Mouse (Mus musculus) spleen, adult 10 weeks (tissue): ENCODE results near the gene Zfp661. TPM values are rescaled to one million over a fixed set of nuclear protein-coding genes. Genes with fewer than 3 reads are reported as not detected.

Experiments used
- polyA plus RNA-seq: library from polyadenylated mRNA; stranded (reverse); fragments of 350-450 nt; fragmentation: Illumina TruSeq; extraction: RNeasy Lipid Tissue Mini Kit (QIAGEN cat#74804); gene quantifications from one replicate; pipeline ENCODE4 v1.2.3, GENCODE M21; 2015; ENCODE audit warnings: low replicate concordance; ENCODE audit not compliant: insufficient read depth

Zfp661 gene
- 5.0 TPM for polyA plus RNA-seq

GRCm38 (mm10) chr2:127586694-127587513 lies at the start of gene Zfp661, which contains the start of gene Mrps5:
Zfp661 (minus strand) TSS chr2:127587094.
Mrps5 (plus strand) TSS chr2:127587222.

GRCm38 (mm10) chr2:127541185-127541584 lies 45.7 kb downstream of the Zfp661 start, which contains the start of gene Prom2:
Prom2 (minus strand) TSS chr2:127541467.

Other genes with a start within 250 kb of the Zfp661 start
- gene Astl, start 248.5 kb downstream of the Zfp661 start, polyA plus RNA-seq = 0.17 TPM
- 0.51 TPM for gene Adra2b, start 223.9 kb downstream of the Zfp661 start, polyA plus RNA-seq
- gene Gpat2, start 161.9 kb downstream of the Zfp661 start, polyA plus RNA-seq = 0.11 TPM
- gene Fahd2a, start 142.5 kb downstream of the Zfp661 start, polyA plus RNA-seq = 14.6 TPM
- gene Kcnip3, start 65.0 kb downstream of the Zfp661 start, polyA plus RNA-seq = 2.9 TPM
- gene Prom2, start 45.6 kb downstream of the Zfp661 start, polyA plus RNA-seq = not detected
- gene Mrps5, start 128 bp upstream of the Zfp661 start, polyA plus RNA-seq = 50.2 TPM
- 5.2 TPM for gene Mal, start 69.6 kb upstream of the Zfp661 start, polyA plus RNA-seq
- 0.19 TPM for gene Mall, start 142.8 kb upstream of the Zfp661 start, polyA plus RNA-seq
- gene Nphp1, start 201.8 kb upstream of the Zfp661 start, polyA plus RNA-seq = 4.8 TPM
- gene Mtln, start 205.4 kb upstream of the Zfp661 start, polyA plus RNA-seq = 6.3 TPM
- 9.3 TPM for gene Bub1, start 244.8 kb upstream of the Zfp661 start, polyA plus RNA-seq